Mouse (Mus musculus) kidney, postnatal 36 days (tissue): ENCODE data around the gene Lrrc66.

Experiments
- DNase-seq, 2 experiments: peaks; one replicate each; pipeline ENCODE4 v3.0.0; 2021 to 2022; ENCODE audit warnings: mixed read lengths in 2 of 2

Lrrc66 gene

DNA sequence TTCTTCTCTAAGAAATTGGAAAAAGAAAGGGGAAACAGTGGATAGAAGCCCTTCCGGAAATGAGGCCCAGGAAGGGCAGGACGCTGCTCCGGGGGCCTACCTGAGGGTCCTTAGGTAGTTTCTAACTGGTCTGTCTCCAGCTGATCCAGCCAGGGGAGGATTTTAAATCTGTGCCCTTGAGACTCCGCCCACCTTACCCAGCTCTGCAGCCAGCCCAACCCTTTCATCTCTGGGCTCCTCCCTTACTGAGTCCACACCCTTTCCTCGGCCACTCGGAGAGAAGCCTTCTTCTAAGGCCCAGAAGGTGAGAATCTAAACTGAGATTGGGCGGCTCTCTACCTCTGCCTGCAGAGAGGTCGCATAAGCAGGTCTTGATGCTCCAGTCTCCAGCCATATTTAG lies at the start of gene Lrrc66:
Gene Lrrc66, minus strand, starts transcription at position 236 of the 400 bp plus-strand sequence.
- peak; percentile 50 to 60 for DNase-seq

DNA sequence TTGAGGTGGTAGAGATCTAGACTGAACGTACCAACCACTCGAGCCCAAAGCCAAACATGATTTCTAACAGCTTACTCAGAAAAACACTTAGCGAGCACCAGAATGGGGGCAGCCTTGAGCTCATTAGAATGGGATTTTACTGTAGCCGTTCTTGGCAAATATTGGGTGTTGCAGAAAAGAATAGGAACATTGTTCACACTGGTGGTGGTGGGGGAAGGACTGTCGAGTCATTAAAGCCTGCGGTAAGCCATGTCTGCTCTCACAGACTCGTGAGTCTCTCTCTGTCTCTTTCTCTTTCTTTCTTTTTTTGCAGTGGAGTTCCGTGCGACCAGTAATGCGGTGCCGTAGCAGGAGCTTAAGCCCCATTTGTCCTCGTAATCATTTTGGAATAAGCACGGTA lies 44.3 kb upstream of the Lrrc66 start:
- no peak for DNase-seq

GRCm38 (mm10) chr5:73675604-73676003 lies 43.3 kb upstream of the Lrrc66 start:
- no peak for DNase-seq

DNA sequence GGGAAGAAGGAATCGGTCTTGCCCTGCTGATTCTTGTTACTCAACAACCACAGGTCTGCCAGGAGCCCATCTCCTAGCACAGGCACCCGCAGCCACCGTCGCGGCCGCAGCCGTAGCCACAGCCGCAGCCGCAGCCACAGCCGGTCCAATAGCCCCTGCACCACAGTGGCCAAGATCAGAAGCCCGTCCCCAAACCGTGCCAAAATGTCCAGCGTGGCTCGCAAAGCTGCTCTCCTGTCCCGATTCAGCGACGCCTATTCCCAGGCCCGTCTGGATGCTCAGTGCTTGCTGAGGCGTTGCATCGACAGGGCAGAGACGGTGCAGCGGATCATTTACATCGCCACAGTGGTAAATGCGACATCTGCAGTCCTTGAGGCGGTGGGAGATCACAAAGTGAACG lies 37.1 kb upstream of the Lrrc66 start:
- DNase-seq: no peak

DNA sequence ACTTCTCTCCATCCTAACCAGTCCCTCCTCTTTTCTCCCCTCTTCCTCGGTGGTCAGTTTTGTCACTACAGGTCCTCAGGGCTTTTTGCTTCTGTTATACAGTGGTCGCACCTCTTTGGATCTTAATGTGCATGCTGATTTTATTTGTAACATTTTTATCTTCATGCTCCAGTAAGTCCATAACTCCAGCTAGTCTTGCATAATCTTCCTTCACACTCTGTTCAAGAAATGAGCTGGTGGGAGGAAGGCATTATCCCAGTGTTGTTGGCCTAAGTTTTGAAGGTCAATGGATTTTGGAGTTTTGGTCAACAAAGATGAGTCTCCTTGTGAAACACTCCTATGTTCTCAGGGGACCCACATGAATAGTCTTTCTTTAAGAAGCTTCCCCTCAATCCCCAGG lies 35.6 kb upstream of the Lrrc66 start:
- no peak for DNase-seq

DNA sequence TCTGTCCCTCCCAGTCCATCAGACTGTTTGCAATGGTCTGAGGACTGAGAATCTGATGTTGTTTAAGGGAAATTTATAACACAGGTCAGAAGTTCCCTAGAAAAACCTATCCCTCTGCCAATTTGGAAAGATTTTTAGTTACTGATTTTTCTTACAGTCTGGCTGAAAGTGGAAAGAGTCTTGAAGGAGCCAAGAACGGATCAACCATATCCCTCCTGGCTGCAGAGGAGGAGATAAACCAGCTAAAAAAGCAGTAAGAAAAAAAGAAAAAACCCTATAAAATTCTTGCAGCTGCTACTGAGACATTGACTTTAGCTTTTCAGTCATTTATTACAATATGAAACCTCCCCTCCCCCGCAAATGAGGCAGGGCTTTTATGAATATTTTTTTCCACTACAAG lies 34.4 kb upstream of the Lrrc66 start:
- no peak for DNase-seq

GRCm38 (mm10) chr5:73651855-73652201 lies 19.5 kb upstream of the Lrrc66 start:
- DNase-seq: peak in 1 of 2 experiments; percentile 18

- peak in 1 of 2 experiments; percentile 45 for DNase-seq
Observed at GRCm38 (mm10) chr5:73651061-73651854, 18.9 kb upstream of the Lrrc66 start, which contains the start of gene Spata18. TSS of gene Spata18 (plus strand) at chr5:73651379.

DNA sequence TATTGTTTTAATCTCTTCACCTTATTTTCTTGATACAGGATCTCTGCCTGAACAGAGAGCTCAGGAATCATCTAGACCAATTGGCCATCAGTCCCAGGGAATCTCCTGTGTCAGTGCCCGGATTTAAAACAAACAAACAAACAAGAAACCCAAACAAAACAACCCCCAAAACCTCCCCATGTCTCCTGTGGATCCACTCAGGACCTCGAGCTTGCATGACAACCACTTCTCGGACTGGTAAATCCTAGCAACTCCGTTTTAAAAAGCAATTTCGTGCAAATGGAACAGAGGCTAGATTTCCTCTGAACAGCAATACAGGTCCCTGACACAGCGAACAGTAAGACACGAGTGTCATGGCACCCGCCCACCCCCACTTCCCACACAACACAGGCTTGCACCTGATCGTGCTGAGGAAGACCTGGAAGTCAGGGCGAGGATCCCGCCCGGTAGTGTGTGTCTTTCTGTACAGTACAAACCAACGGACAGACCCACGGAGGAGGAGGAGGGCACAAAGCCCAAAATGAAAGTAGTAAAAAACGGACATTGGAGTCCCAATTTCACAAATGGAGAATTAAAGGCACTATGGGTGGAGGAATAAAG lies 18.1 kb upstream of the Lrrc66 start:
- peak in 1 of 2 experiments; percentile 38 for DNase-seq

GRCm38 (mm10) chr5:73647261-73647900 lies 15.1 kb upstream of the Lrrc66 start, which contains the start of gene Sgcb:
TSS of gene Sgcb (minus strand) at chr5:73647790.
- DNase-seq: peak; percentile 80 to 91

GRCm38 (mm10) chr5:73642091-73642490 lies 9.8 kb upstream of the Lrrc66 start:
- DNase-seq: peak in 1 of 2 experiments; percentile 73

GRCm38 (mm10) chr5:73641058-73641457 lies 8.7 kb upstream of the Lrrc66 start:
- no peak for DNase-seq

- DNase-seq: no peak
Observed at GRCm38 (mm10) chr5:73637337-73638107, 5.2 kb upstream of the Lrrc66 start.

GRCm38 (mm10) chr5:73633141-73633540 lies 815 bp upstream of the Lrrc66 start:
- DNase-seq: peak; percentile 64 to 90

DNA sequence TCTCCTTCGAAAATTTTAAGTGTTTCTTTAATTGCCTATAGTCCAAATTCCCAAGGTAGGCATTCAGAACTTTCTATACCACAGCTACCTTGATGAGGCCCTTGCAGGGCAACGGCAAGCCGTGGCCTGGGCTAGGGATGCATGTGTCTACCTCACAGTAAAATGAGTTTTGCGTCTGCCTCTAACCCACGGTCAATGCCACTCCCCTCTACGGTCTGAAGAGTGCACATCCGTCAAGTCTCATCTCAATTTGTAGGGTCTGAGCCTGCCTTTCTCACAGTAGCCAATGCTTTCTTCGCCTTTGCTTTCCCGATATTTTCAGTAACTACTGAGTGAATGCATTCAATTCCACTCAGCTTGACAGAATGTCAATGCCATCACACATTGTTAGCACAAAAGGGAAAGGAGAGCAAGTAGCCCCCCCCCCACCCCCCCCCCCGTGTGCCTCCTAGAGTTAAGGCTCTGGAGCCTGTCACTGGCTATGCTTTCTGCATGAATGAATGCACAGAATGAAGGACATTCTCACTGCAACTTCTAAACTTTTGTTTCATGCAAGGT lies 1.2 kb downstream of the Lrrc66 start:
- DNase-seq: no peak

- no peak for DNase-seq
Observed at GRCm38 (mm10) chr5:73630141-73630540, 2.2 kb downstream of the Lrrc66 start.

- no peak for DNase-seq
Observed at GRCm38 (mm10) chr5:73627991-73628390, 4.3 kb downstream of the Lrrc66 start.

- no peak for DNase-seq
Observed at GRCm38 (mm10) chr5:73627559-73627958, 4.8 kb downstream of the Lrrc66 start.

- no peak for DNase-seq
Observed at GRCm38 (mm10) chr5:73626842-73627241, 5.5 kb downstream of the Lrrc66 start.

- no peak for DNase-seq
Observed at GRCm38 (mm10) chr5:73625505-73625904, 6.8 kb downstream of the Lrrc66 start.

DNA sequence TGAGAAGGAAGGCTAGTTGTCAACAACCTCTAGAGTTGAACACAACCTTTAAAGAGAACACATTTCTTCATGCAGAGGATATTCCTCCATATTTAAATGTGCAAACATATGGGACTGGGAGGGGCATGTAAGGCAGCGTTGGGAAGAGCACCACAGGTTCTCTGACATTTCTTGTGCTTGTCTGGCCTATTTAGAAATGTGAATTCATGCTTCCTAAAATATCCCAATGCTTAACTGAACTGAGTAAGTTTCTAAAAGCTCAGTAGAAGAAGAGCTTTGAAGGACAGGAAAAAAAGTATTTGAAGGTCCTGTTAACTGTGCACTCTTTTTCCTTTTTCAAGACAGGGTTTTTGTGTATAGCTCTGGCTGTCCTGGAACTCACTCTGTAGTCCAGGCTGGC lies 13.4 kb downstream of the Lrrc66 start:
- no peak for DNase-seq

- no peak for DNase-seq
Observed at GRCm38 (mm10) chr5:73615211-73615610, 17.1 kb downstream of the Lrrc66 start.

- no peak for DNase-seq
Observed at GRCm38 (mm10) chr5:73613296-73613695, 19.0 kb downstream of the Lrrc66 start.
